Mouse (Mus musculus): ENCODE data around the gene Ankrd24. TPM values are rescaled to one million over a fixed set of nuclear protein-coding genes. Genes with fewer than 3 reads are reported as not detected.

Gene Ankrd24
- polyA plus RNA-seq (2012; rRNA removed) (5.6 and 6.1 TPM in 2 replicates), polyA plus RNA-seq (2014; fragmentation: Nextera tagmentation; extraction: Ambion mirVana) (0.75 and 1.5 TPM in 2 replicates)

GRCm38 (mm10) chr10:81628390-81628789 lies at the start of gene Ankrd24:
Ankrd24 (plus strand) TSS chr10:81628540.
- Histone ChIP-seq H3K27me3 (ENCODE audit: control insufficient read depth, insufficient read depth, low read length) (no peaks in the 10 kb centered on the region), H3K9me3 (ENCODE audit: control insufficient read depth, low read length) (no peaks in the 10 kb centered on the region), H3K9ac (replicated peaks) (peak within 1 kb of the TSS; percentile 89), H3K27ac (peak within 1 kb of the TSS; percentile 88), H3K4me3 (ENCODE audit: insufficient read depth in 1 of 2, low read depth in 2 of 2, low read length in 2 of 2) (peak within 1 kb of the TSS; percentile 70 to 90), H3K4me1 (replicated peaks; ENCODE audit: control insufficient read depth in 2 of 2, insufficient read depth in 2 of 2, low read length in 1 of 2) (peaks cover 10 to 19% of the 10 kb centered on the region in 2 experiments), H3K36me3 (replicated peaks; ENCODE audit: control insufficient read depth, insufficient read depth, low read depth) (no peaks in the 10 kb centered on the region), H3K4me2 (ENCODE audit: low read depth) (peak within 1 kb of the TSS; percentile 93)
- DNase-seq (ENCODE audit: low read depth in 3 of 3, low spot score in 3 of 3), result no peak
- no peak for ATAC-seq (ENCODE audit: insufficient read depth)
- 82% methylated on average over 16 of the region's 16 CpGs for WGBS (ENCODE audit: insufficient replicate concordance)
- TF ChIP-seq EP300 (IDR thresholded peaks at IDR 0.05; ENCODE audit: low read depth) (no peak), CTCF (IDR thresholded peaks at IDR 0.05; ENCODE audit: low read depth) (no peak)

- Histone ChIP-seq H3K27ac (no peak overlapping the region), H3K27me3 (ENCODE audit: control insufficient read depth, insufficient read depth, low read length) (peaks cover 14% of the 10 kb centered on the region), H3K36me3 (replicated peaks; ENCODE audit: control insufficient read depth, insufficient read depth, low read depth) (no peaks in the 10 kb centered on the region), H3K9me3 (ENCODE audit: control insufficient read depth, low read length) (no peaks in the 10 kb centered on the region), H3K4me3 (ENCODE audit: insufficient read depth in 1 of 2, low read depth in 2 of 2, low read length in 2 of 2) (no peak overlapping the region), H3K4me1 (replicated peaks; ENCODE audit: control insufficient read depth in 2 of 2, insufficient read depth in 2 of 2, low read length in 1 of 2) (peaks cover 4 to 9% of the 10 kb centered on the region in 2 experiments; a peak in 3 of 4 replicates), H3K9ac (replicated peaks) (no peak overlapping the region), H3K4me2 (ENCODE audit: low read depth) (no peak overlapping the region)
- WGBS (ENCODE audit: insufficient replicate concordance), result 52% methylated on average over 4 of the region's 4 CpGs
- DNase-seq (ENCODE audit: low read depth in 3 of 3, low spot score in 3 of 3) (no peak), ATAC-seq (ENCODE audit: insufficient read depth) (no peak)
- no peak for TF ChIP-seq CTCF (IDR thresholded peaks at IDR 0.05; ENCODE audit: low read depth)
- no peak for TF ChIP-seq EP300 (IDR thresholded peaks at IDR 0.05; ENCODE audit: low read depth)
Observed at GRCm38 (mm10) chr10:81579967-81580366, 48.4 kb upstream of the Ankrd24 start.

GRCm38 (mm10) chr10:81580441-81581070 lies 47.8 kb upstream of the Ankrd24 start:
- no peaks in the 10 kb centered on the region for H3K9me3 ChIP-seq (ENCODE audit: control insufficient read depth, low read length)
- DNase-seq (ENCODE audit: low read depth in 3 of 3, low spot score in 3 of 3) (no peak), ATAC-seq (ENCODE audit: insufficient read depth) (peak; percentile 12; the same call in 1 of the 2 replicates)
- peak; percentile 42; the same call in 1 of the 2 replicates for TF ChIP-seq CTCF (IDR thresholded peaks at IDR 0.05; ENCODE audit: low read depth)
- no peak for TF ChIP-seq EP300 (IDR thresholded peaks at IDR 0.05; ENCODE audit: low read depth)
- H3K4me3 ChIP-seq (ENCODE audit: insufficient read depth in 1 of 2, low read depth in 2 of 2, low read length in 2 of 2), result no peak overlapping the region
- WGBS (ENCODE audit: insufficient replicate concordance), result 21% methylated on average over 25 of the region's 25 CpGs
- peaks cover 1 to 4% of the 10 kb centered on the region in 2 experiments; a peak in 3 of 4 replicates for H3K4me1 ChIP-seq (replicated peaks; ENCODE audit: control insufficient read depth in 2 of 2, insufficient read depth in 2 of 2, low read length in 1 of 2)
- H3K27me3 ChIP-seq (ENCODE audit: control insufficient read depth, insufficient read depth, low read length), result peaks cover 8% of the 10 kb centered on the region
- no peak overlapping the region; the same call in 1 of the 2 replicates for H3K4me2 ChIP-seq (ENCODE audit: low read depth)
- H3K27ac ChIP-seq, result no peak overlapping the region
- H3K36me3 ChIP-seq (replicated peaks; ENCODE audit: control insufficient read depth, insufficient read depth, low read depth), result no peaks in the 10 kb centered on the region
- H3K9ac ChIP-seq (replicated peaks), result no peak overlapping the region

- no peak overlapping the region for H3K4me3 ChIP-seq (ENCODE audit: insufficient read depth in 1 of 2, low read depth in 2 of 2, low read length in 2 of 2)
- H3K27ac ChIP-seq, result no peak overlapping the region
- H3K4me1 ChIP-seq (replicated peaks; ENCODE audit: control insufficient read depth in 2 of 2, insufficient read depth in 2 of 2, low read length in 1 of 2), result no peaks in the 10 kb centered on the region
- no peak for DNase-seq (ENCODE audit: low read depth in 3 of 3, low spot score in 3 of 3)
- no peak overlapping the region for H3K4me2 ChIP-seq (ENCODE audit: low read depth)
- H3K36me3 ChIP-seq (replicated peaks; ENCODE audit: control insufficient read depth, insufficient read depth, low read depth), result no peaks in the 10 kb centered on the region
- H3K27me3 ChIP-seq (ENCODE audit: control insufficient read depth, insufficient read depth, low read length), result peaks cover 3% of the 10 kb centered on the region
- H3K9me3 ChIP-seq (ENCODE audit: control insufficient read depth, low read length), result no peaks in the 10 kb centered on the region
- TF ChIP-seq EP300 (IDR thresholded peaks at IDR 0.05; ENCODE audit: low read depth) (no peak), CTCF (IDR thresholded peaks at IDR 0.05; ENCODE audit: low read depth) (no peak)
- no peak for ATAC-seq (ENCODE audit: insufficient read depth)
- no peak overlapping the region for H3K9ac ChIP-seq (replicated peaks)
- WGBS (ENCODE audit: insufficient replicate concordance), result 44% methylated on average over 6 of the region's 6 CpGs
Observed at GRCm38 (mm10) chr10:81583347-81583746, 45.0 kb upstream of the Ankrd24 start.

- Histone ChIP-seq H3K4me2 (ENCODE audit: low read depth) (no peak overlapping the region), H3K27me3 (ENCODE audit: control insufficient read depth, insufficient read depth, low read length) (no peaks in the 10 kb centered on the region; the same call in 1 of the 2 replicates), H3K4me3 (ENCODE audit: insufficient read depth in 1 of 2, low read depth in 2 of 2, low read length in 2 of 2) (no peak overlapping the region), H3K36me3 (replicated peaks; ENCODE audit: control insufficient read depth, insufficient read depth, low read depth) (no peaks in the 10 kb centered on the region), H3K27ac (no peak overlapping the region), H3K4me1 (replicated peaks; ENCODE audit: control insufficient read depth in 2 of 2, insufficient read depth in 2 of 2, low read length in 1 of 2) (no peaks in the 10 kb centered on the region), H3K9ac (replicated peaks) (no peak overlapping the region), H3K9me3 (ENCODE audit: control insufficient read depth, low read length) (no peaks in the 10 kb centered on the region)
- WGBS (ENCODE audit: insufficient replicate concordance), result 45% methylated on average over 7 of the region's 7 CpGs
- ATAC-seq (ENCODE audit: insufficient read depth), result no peak
- no peak for DNase-seq (ENCODE audit: low read depth in 3 of 3, low spot score in 3 of 3)
- TF ChIP-seq CTCF (IDR thresholded peaks at IDR 0.05; ENCODE audit: low read depth) (no peak), EP300 (IDR thresholded peaks at IDR 0.05; ENCODE audit: low read depth) (no peak)
Observed at GRCm38 (mm10) chr10:81588739-81589138, 39.6 kb upstream of the Ankrd24 start.

Measured in liver, embryonic 14.5 days (tissue).